Mouse (Mus musculus) stomach, postnatal 0 days (tissue): ENCODE measurements at regions not wholly inside any gene's neighbourhood (a gene's known extent, or its start where the extent isn't known, plus 50 kb on each side); places are given as distances from the start of the nearest gene placed in this dataset.

Experiments
- CTCF ChIP-seq: IDR thresholded peaks from 2 replicates; pipeline ENCODE4 v1.5.1; 2016; ENCODE audit warnings: antibody characterized with exemption, low read depth, mild to moderate bottlenecking, moderate library complexity
- EP300 ChIP-seq: optimal IDR thresholded peaks from 2 replicates; pipeline ENCODE3; 2016; ENCODE audit warnings: antibody characterized with exemption

- TF ChIP-seq CTCF (no peak), EP300 (no peak)
Measured at GRCm38 (mm10) chr16:92961361-92961760, 135.4 kb upstream of the Runx1 start.
